Mouse (Mus musculus) left cerebral cortex, postnatal 36 days (tissue): ENCODE measurements at regions not wholly inside any gene's neighbourhood (a gene's known extent, or its start where the extent isn't known, plus 50 kb on each side); places are given as distances from the start of the nearest gene placed in this dataset.

Source experiments
- DNase-seq, 2 experiments: peaks; one replicate each; pipeline ENCODE4 v3.0.0; 2021 to 2022; ENCODE audit warnings: low spot score in 2 of 2, mixed read lengths in 1 of 2
- intact Hi-C: fragments of 180-260 bp; cut with DNase I; formaldehyde crosslinking; loops from one replicate; pipeline ENCODE4 v1.15.1; 2025

DNA sequence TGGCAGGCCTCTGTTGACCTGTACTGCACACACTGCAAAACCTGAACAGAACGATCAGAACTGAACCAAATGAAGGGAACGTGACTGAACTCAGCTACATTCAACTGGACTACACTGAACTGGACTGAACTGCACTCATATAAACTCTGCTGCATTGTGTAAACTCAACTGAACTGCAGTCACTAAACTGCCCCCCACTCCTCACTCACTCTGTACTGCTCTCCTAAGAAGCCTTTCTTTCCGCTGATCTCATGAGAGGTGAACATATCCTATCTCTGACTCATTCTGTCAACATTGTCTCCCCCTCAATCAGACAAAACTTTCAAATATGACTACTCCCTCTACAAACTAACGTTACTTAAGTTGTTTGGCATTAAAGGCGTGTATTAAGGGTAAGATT, 324.5 kb upstream of the Cdh9 start:
- intact Hi-C loops, result no loop called here

GRCm38 (mm10) chr15:16406203-16406602, 322.4 kb upstream of the Cdh9 start:
- intact Hi-C loops, result no loop called here
- DNase-seq, result no peak

More for the DNA sequence above, 324.5 kb upstream of the Cdh9 start:
- DNase-seq, result no peak

DNA sequence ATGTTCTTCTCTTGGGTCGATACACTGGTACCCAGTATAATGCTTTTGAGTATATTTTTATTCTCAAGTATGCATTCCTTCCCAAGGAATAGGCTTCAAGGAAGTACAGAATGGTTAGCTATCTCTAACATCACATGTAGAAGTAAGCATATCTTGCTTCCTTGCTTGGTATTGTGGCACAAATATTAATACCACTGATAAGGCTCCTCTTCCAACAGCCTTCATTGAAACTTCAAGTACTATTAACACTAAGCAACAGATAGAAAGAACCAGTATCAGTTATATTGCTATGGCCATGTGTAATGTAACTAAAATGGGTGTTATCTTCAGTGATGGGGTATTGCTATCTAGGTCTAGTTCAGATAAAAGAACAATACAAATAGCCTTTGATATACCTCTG, 316.9 kb upstream of the Cdh9 start:
- DNase-seq, result no peak
- intact Hi-C loops, result no loop called here

- DNase-seq, result no peak
- intact Hi-C loops, result no loop called here
These were observed 310.8 kb upstream of the Cdh9 start for GRCm38 (mm10) chr15:16417719-16418118.

- DNase-seq, result no peak
These were observed 305.5 kb upstream of the Cdh9 start for GRCm38 (mm10) chr15:16423019-16423418.

DNA sequence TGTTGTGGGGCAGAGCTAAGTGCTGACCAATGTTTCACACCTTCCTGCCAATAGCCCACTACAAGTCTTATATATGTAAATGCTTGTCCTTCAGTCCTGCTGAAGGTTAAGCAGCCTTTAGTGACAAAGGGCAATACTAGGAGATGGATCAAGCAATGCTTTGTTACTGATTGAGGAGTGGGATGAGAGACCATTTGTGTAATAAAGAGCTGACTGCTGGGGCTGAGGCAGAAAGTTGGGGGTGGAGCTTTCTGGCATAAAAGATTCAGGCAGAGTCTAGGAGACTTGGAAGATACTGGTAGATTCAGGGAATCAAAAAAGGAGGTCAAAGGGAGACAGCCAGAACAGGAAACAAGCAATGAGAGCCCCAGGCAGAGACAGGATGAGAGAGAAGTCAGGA, 281.9 kb upstream of the Cdh9 start:
- no peak for DNase-seq
- intact Hi-C loops, result no loop called here

More at GRCm38 (mm10) chr15:16423019-16423418, 305.5 kb upstream of the Cdh9 start:
- intact Hi-C loops, result no loop called here

DNA sequence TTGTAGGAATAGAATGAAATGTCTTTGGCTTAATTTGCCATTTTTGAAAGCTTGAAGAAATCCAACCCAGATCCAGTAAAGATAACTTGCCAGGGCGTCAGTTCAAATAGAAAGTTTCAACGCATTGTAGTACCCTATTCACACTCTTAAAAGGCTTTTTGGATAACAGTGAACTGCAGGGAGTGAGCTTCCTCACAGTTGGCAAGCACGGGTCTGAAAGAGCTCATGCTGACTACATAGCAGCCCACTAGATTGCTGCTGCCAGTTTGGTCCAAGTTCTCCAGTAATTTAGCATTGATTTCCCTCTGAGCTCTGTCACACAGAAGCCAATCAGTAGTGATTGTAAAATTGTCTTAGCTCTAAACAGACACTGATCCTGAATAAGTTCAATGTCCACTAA, 237.3 kb upstream of the Cdh9 start:
- intact Hi-C loops, result no loop called here
- no peak for DNase-seq

DNA sequence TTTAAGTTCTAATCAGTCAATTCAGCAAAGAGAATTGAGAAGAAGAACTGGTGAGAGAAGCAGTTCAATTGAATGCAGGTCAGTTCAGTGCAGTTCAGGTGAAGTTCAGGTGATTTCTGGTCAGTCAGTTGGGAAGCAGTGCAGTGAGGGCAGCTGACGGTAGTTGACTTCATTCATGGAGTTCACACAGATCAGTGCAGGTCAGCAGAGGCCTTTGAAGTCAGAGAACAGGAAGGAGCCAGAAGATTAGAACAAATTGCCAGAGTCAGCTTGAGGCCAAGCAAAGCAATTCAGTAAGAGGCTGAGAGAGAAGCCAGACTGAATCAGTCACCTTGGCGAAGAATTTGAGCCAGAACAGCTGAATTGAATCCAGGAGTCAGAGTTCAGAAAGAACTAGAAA, 235.7 kb upstream of the Cdh9 start:
- DNase-seq, result no peak
- intact Hi-C loops, result no loop called here

GRCm38 (mm10) chr15:16520556-16520955, 208.0 kb upstream of the Cdh9 start:
- intact Hi-C loops, result no loop called here
- DNase-seq, result peak in 1 of 2 experiments; percentile 8

DNA sequence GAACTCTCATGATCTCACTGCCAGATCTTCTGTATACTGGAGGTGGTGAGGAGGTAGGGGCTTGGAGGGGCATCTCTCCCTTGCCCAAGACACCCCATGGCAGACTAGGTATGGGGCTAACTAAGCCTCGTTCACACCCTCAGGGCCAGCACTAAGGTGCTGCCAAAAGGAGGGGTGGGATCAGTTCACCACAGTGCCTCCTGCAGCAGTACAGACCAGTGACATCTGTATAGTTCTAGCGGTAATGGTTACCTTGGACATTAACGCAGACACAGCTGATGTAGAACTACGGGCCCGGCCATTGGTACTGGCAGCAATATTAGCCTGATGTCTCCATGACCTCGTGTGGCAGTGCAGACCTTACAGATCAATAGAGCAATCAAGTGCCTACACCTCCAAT, 196.0 kb upstream of the Cdh9 start:
- intact Hi-C loops, result no loop called here
- no peak for DNase-seq

DNA sequence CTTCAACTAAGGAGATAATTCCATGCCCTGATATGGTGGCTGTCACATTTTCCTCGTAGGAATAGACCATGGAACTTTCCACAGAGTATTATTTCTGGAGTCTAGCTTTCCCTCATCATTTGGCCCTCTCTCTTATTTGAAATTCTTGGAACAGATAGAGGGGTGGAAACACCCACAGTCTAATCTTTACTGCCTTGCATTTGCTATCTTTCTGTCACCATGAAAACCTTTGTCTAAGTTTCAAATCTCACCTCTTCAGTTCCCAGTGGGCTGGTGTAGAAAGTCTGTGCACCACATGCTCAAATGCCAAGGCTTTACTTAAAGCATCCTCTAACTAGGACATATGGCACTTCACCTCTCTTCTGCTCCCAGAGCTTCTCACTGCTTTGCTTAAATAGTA, 187.3 kb upstream of the Cdh9 start:
- intact Hi-C loops, result no loop called here
- DNase-seq, result peak in 1 of 2 experiments; percentile 8

- DNase-seq, result no peak
These were observed 173.4 kb upstream of the Cdh9 start for GRCm38 (mm10) chr15:16555173-16555572.

GRCm38 (mm10) chr15:16556338-16556737, 172.2 kb upstream of the Cdh9 start:
- intact Hi-C loops, result no loop called here
- no peak for DNase-seq

More at GRCm38 (mm10) chr15:16555173-16555572, 173.4 kb upstream of the Cdh9 start:
- intact Hi-C loops, result no loop called here

DNA sequence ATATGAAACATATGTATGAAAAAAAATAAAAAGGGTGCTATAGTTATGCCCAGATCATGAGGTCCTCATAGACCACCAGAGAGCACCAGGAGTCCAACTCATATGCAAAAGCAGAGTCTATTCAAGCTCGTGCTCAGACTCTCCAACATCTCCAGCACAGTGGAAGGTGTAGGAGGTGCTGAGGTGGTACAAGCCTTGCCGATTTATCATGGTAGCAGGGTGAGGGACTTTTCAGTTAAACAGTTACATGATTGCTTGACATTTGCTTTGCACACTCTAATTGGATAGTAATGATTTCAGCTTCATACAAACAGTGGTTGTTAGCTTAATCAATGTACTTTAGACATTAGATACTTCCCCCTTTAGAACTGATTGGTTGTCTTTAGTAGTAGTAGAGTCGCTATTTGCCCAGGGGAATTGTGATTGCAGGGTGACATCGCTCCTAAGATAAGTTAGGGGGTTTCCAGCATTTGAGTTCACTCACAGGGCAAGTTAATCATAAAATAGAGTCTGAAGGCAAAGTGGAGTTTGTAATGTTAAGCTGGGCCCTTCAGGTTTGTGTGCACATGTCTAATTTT, 162.3 kb upstream of the Cdh9 start:
- intact Hi-C loops, result no loop called here
- DNase-seq, result no peak

GRCm38 (mm10) chr15:16566799-16567198, 161.8 kb upstream of the Cdh9 start:
- intact Hi-C loops, result no loop called here
- DNase-seq, result no peak

DNA sequence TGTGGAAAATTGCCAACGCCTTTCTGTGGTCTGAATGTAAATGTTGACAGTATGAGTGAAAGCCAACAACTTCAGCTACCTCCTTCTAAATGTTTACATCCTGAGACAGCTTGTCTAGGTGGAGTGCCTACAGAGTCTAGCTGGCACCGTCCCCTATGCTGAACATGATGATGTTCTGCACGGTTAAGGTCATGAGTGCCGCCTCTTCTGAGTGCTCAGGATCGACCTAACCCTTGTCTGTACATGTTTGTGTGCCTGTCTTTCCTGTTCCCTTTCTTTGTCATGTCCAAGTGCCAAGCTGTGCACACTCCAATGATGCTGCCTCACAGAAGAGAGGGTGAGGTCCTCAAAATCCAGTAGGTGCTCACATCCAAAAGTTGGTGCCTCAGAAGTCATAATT, 111.7 kb upstream of the Cdh9 start:
- DNase-seq, result no peak
- intact Hi-C loops, result no loop called here

DNA sequence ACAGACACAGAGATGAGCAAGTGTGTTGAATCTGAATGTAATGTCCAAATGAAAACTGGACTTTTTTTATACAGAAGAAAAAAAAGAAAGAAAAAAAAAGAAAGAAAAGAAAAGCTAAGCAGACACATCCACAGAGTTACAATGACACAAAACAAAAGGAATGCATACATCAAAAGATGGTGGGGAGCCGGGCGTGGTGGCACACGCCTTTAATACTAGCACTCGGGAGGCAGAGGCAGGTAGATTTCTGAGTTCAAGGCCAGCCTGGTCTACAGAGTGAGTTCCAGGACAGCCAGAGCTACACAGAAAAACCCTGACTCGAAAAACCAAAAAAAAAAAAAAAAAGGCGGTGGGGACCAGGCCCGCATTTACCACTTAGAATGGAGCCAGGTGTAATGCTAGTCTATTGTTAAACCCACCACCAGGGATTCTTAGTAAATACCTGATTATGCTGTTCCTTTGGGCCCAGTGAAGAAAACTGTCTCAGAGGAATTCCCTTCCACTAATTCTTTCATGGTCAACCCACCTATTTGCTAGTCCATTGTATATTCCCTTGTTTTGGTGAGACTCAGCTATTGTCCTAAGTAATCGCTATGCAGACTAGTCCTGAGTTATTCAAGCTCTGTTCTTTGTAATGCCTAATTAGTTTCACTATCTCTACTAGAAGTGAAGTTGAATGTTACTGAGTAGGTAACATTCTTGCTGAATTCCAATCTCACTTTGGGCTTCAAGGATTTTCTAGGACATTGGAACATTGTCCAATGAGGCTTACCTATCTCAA, 99.0 kb upstream of the Cdh9 start:
- intact Hi-C loops, result no loop called here
- DNase-seq, result no peak

GRCm38 (mm10) chr15:16639631-16640030, 88.9 kb upstream of the Cdh9 start:
- intact Hi-C loops, result no loop called here
- no peak for DNase-seq

DNA sequence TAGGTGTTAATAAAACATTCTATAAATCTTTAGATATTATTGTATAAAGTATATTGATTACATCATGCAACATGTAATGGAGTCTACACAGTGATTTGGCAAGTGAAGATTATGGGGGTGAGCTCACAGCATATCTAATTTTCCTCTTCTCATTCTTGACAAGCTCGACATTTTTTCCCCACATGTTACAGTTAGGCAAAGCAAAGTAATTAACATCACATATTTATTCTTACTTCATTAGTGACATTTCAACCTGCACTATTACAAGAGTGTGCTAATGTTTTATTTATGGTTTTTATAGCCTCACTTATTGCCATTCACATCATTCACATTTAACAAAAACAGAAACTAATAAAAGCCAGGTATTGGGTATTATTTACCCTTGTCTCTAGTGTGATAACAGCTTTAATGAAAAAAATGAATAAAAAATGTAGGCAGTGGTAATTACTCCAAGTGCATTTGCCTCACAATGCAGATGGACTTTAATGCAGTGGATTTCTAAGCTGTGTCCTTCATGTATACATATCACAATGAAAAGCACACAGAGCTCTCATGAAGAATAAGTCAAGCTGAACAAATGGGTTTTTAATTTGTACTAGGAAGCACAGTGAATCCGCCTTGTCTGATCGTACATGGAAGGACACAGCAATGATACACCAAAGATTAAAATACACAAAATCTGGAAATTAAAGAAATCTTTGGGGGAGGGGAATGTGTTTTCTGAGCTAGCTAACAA, 75.5 kb upstream of the Cdh9 start:
- intact Hi-C loops, result no loop called here
- no peak for DNase-seq

GRCm38 (mm10) chr15:16653690-16654089, 74.9 kb upstream of the Cdh9 start:
- no peak for DNase-seq
- intact Hi-C loops, result no loop called here

- intact Hi-C loops, result no loop called here
- no peak for DNase-seq
These were observed 67.3 kb upstream of the Cdh9 start for GRCm38 (mm10) chr15:16661226-16661625.
